Mouse (Mus musculus) right cerebral cortex, postnatal 25 days (tissue): Measurements from ENCODE around the gene Gm16381.
"Not testable (repeated sequence)": the region's sequence is repeated elsewhere in the genome, so short reads cannot be mapped to it uniquely, and the experiment has no call there.

Experiments used
- DNase-seq: peaks from one replicate; pipeline ENCODE4 v3.0.0; 2022

The Gm16381 gene

GRCm38 (mm10) chr12:87644520-87644919 is at the start of gene Gm16381:
TSS of gene Gm16381 (minus strand) at chr12:87644620.
- not testable (repeated sequence) for DNase-seq

- DNase-seq = not testable (repeated sequence)
Measured at GRCm38 (mm10) chr12:87652916-87653703, 8.7 kb upstream of the Gm16381 start.

- DNase-seq = not testable (repeated sequence)
Measured at GRCm38 (mm10) chr12:87618569-87618968, 25.9 kb downstream of the Gm16381 start, which contains the start of gene Gm4027. TSS of gene Gm4027 (plus strand) at chr12:87618869.

- not testable (repeated sequence) for DNase-seq
Measured at GRCm38 (mm10) chr12:87602388-87602787, 42.0 kb downstream of the Gm16381 start, which contains the start of gene Oog1. TSS of gene Oog1 (plus strand) at chr12:87602688.

- DNase-seq = not testable (repeated sequence)
Measured at GRCm38 (mm10) chr12:87601388-87601787, 43.0 kb downstream of the Gm16381 start.
